Mouse (Mus musculus): ENCODE results near the gene Atp1a4.

The Atp1a4 gene

GRCm38 (mm10) chr1:172218164-172218910 is 39.9 kb downstream of the Atp1a4 start:
- no peak for DNase-seq

DNA sequence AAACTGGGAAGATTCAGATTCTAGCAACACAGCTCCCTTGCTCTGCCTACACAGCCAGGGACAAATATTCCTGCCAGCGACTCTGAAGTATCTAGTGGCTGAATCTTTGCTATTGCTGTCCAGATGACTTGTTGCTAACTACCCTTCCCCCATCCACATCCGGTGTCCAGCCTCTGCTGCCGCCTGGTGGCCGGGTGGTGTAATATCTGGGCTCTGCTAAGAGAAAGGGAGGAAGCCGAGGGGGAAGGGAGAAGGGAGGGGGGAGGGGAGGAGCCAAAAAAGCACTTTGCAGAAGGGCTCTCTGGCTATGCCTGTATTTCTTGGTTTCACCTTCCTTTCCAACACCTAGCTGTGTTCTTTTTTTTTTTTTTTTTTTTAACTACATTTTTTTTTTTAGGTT is 41.1 kb downstream of the Atp1a4 start:
- DNase-seq, result peak; percentile 94

- DNase-seq, result peak; percentile 27
These were observed 43.5 kb downstream of the Atp1a4 start for GRCm38 (mm10) chr1:172214748-172215147.

- no peak for DNase-seq
These were observed 44.4 kb downstream of the Atp1a4 start for GRCm38 (mm10) chr1:172213771-172214170.

- DNase-seq, result no peak
These were observed 45.4 kb downstream of the Atp1a4 start for GRCm38 (mm10) chr1:172212776-172213175.

DNA sequence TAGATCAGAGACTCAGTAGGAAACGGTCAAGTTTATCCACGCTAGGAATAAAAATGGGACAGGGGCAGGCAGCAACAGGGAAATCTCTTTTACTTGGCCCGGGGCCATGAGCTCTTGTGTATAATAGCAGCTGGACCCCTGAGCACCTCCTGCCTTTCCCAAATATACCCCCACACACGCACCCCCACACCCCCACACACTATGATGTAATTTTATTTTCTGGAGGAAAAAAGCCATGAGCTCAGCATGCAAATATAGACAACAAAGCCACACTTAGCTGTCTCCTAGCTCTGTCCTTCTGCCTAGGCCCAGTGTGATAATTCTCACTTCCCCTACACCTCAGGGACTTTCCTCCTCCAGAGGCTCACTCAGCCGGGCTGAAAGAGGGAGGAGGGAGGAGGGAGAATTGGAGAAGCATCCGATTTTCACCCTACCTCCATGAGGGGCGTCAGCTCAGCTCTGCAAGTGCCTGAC is 51.1 kb downstream of the Atp1a4 start:
- DNase-seq, result peak; percentile 45

GRCm38 (mm10) chr1:172206141-172206917 is 51.9 kb downstream of the Atp1a4 start, which contains the start of gene Pea15a:
TSS of gene Pea15a (minus strand) at chr1:172206804.
- DNase-seq, result peak; percentile 91

DNA sequence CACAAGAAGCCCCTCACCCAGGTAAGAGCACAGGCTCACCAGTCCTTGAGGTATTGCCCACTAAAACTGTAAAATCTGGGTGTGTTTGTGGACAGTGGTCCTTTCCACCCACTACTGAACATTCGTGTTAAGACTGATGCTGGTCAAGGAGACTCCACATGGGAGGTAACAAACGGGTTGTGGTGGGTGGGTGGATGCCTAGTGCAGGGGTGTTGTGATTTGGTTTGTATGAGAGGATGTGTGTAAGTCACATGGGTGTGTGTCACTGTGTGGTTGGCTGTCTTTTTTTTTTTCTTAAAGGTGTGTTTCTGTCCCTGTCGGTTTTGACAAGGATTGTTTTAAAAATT is 52.5 kb downstream of the Atp1a4 start:
- DNase-seq, result no peak

- no peak for DNase-seq
These were observed 53.1 kb downstream of the Atp1a4 start for GRCm38 (mm10) chr1:172204814-172205740.

DNA sequence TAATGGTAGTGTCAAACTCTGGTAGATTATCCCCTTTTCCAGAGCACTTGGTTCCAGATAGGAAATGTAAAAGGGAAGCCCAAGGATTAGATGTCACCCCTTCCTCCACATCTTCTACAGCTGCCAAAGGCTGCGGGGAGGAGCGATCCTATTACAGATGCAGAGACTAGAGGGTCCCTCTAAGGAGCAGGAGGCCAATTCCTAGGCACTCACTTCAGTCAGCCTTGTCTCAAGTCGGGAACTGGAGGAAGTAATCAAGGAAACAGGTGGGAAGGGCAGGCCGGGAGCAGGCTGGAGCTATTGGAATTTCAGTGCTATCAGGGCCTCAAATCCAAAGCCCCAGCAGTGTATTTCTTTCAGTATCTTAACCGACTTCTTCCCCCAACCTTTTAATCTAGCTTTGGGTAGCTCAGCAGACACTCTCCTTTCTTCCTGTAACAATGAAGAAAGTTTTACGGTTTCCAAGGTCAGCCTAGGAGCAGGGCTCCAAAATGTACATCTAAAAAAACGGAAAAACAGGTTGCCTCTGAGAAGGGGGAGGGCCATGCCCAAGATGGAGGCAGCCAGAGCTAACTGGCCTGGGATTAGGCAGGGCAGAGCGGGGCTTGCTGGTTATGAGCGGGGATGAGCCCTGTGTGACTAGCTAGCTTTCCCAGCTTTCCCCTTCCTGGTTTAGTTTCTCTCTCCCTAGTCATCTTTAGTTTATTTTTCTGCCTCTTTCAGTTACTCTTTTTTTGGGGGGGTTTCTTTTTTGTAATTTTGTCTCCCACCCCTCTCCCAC is 54.0 kb downstream of the Atp1a4 start:
- DNase-seq, result peak; percentile 40

DNA sequence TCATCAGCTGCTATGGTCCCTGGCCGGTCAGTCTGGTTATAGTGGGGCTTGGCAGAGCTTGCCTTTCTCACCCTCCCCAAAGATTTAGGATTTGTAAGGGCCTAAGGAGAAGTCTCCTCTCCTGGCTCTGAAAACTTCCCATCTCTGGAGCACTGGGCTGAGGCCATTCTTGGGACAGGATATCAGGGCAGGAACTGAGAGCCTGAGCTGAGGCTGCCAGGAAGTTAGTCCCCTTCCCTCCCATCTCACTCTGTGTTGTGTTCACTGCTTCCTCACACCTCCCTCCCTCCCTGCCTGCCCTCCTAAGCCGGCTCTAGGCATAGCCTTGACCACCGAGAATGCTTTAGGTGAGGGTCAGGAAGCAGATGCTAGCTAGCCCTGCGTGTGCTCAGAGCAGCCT is 54.6 kb downstream of the Atp1a4 start:
- peak; percentile 53 for DNase-seq

- peak; percentile 34 for DNase-seq
These were observed 55.2 kb downstream of the Atp1a4 start for GRCm38 (mm10) chr1:172202894-172203522.

GRCm38 (mm10) chr1:172201967-172202880 is 56.0 kb downstream of the Atp1a4 start:
- peak; percentile 56 for DNase-seq

DNA sequence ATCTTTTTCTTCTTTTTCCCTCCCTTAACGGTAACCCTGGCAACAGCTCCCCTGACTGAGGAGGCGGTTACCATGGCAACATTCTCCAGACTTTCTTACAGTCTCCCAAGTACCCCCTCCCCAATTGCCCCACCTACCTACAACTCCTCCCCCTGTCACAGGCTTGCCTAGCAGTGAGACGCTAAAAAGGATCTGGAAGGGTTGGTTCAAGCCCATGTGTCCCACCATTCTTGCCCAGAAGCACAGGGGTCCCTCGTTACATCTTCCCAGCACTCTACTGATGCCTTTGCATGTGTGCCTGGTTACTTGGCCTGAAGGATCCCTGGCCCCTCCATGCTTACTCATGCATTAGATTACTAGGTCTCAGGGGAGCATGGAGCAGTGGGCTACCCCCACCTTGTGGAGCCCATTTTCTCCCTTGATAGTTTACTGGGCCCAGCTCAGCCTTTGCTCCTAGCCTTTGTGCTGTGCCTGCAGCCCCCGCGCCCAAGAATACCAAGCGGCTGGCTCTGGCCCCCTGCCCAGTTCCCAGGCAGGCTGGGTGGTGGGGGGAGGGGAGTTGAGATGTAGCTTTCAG is 57.3 kb downstream of the Atp1a4 start:
- peak; percentile 52 for DNase-seq

GRCm38 (mm10) chr1:172200161-172200560 is 58.1 kb downstream of the Atp1a4 start:
- DNase-seq, result no peak

DNA sequence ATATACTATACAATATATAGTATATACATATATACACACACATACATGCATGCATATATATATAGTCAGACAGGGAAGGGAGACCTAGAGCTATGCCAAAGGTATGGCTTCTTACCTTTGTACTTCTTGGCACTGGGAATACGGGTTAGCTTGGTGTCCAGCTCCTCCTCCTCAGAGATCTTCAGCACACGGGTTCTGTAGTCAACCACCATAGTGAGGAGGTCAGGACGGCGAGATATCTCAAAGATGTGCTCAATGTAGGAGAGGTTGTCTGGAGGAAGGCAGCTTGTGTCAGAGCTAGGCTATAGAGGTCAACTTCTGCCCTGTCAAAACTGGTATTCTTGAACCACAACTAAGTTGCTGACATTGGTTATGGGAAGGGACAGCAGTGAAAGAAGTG is 59.2 kb downstream of the Atp1a4 start:
- DNase-seq, result no peak

GRCm38 (mm10) chr1:172198316-172198715 is 59.9 kb downstream of the Atp1a4 start:
- no peak for DNase-seq

DNA sequence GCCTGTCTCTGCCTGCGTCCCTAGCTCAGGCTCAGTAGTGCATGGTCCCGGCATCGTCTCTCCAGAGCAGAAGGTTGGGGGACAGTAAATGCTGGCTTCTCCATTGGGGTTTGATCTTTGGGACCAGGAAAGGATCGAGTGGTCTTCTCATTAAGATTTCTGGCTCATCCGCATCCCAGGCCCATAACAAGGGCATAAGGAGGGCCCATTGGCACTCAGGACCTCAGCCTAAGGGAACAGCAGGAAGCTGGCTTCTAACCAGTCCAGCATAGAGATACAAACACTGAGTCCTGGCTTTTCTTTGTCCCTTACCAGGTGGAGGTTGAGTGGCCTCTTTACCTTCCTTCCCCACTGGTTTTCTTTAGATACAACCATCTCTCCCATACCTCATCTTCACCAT is 60.4 kb downstream of the Atp1a4 start:
- DNase-seq, result no peak

DNA sequence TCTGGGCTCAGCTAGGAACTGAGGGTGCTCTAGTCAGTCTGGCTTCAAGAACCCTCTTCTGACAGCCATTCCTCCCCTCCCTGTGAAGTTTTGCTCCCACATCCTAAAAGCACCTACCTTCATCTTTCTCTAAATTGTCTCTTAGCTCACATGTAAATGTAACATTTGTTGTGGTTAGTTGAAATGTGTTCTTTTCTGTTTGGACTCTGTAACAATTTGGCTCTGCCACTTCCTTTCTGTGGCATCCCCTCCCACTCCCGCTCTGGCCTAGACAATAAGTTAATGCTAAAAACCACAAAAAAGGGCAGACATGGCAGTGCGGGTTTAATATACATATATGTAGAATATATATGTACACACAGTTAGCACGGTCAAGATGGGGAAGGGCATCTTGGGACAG is 61.1 kb downstream of the Atp1a4 start:
- no peak for DNase-seq

GRCm38 (mm10) chr1:172194435-172194834 is 63.8 kb downstream of the Atp1a4 start:
- no peak for DNase-seq
